Mouse (Mus musculus) CD4-positive, CD25-positive, alpha-beta regulatory T cell, adult 4 months (primary cell): ENCODE data around the gene Fam43a. TPM values are rescaled to one million over a fixed set of nuclear protein-coding genes. Genes with fewer than 3 reads are reported as not detected.

ENCODE experiments used
- ATAC-seq: one replicate; pipeline ENCODE4 v1.8.0; 2017
- polyA plus RNA-seq, 2 experiments: library from polyadenylated mRNA; unstranded; fragments of 100-300 nt; shearing (Covaris generic); gene quantifications; one replicate each; pipeline ENCODE4 v1.2.1; 2017

Fam43a gene
- polyA plus RNA-seq, 2 experiments from 2014 or later = 0.91 TPM; not detected in 1

- no peak for ATAC-seq
Observed at GRCm38 (mm10) chr16:30629509-30629908, 30.0 kb downstream of the Fam43a start.

GRCm38 (mm10) chr16:30633906-30634746, 34.6 kb downstream of the Fam43a start:
- ATAC-seq = no peak

GRCm38 (mm10) chr16:30638586-30638985, 39.1 kb downstream of the Fam43a start:
- ATAC-seq = no peak

- no peak for ATAC-seq
Observed at GRCm38 (mm10) chr16:30640591-30640990, 41.1 kb downstream of the Fam43a start.

GRCm38 (mm10) chr16:30641408-30641807, 41.9 kb downstream of the Fam43a start:
- ATAC-seq = no peak

GRCm38 (mm10) chr16:30642229-30642628, 42.7 kb downstream of the Fam43a start:
- no peak for ATAC-seq

GRCm38 (mm10) chr16:30644981-30645380, 45.5 kb downstream of the Fam43a start:
- ATAC-seq = no peak

- ATAC-seq = no peak
Observed at GRCm38 (mm10) chr16:30645841-30646558, 46.5 kb downstream of the Fam43a start.

- ATAC-seq = no peak
Observed at GRCm38 (mm10) chr16:30646856-30647255, 47.3 kb downstream of the Fam43a start.

GRCm38 (mm10) chr16:30651292-30651691, 51.8 kb downstream of the Fam43a start:
- ATAC-seq = no peak

Other genes starting within 250 kb of the Fam43a start
- gene Atp13a3, start 193.7 kb upstream of the Fam43a start, polyA plus RNA-seq = 10 to 100 TPM in 1 of 2 experiments, 1 to 10 TPM in 1; 8.8 to 13.1 TPM
- gene Tmem44, start 48.9 kb upstream of the Fam43a start, polyA plus RNA-seq = under 1 TPM in 1 of 2 experiments, not detected in 1; 0.70 TPM
- 10 to 100 TPM; 62.1 to 88.6 TPM for gene Lsg1, start 12.1 kb upstream of the Fam43a start, polyA plus RNA-seq